Mouse (Mus musculus): ENCODE results near the gene Hoxa11.

Gene Hoxa11

GRCm38 (mm10) chr6:52245757-52246142 is at the start of gene Hoxa11:
Hoxa11 (minus strand) TSS chr6:52245810.
- DNase-seq: no peak

GRCm38 (mm10) chr6:52294616-52295015 is 49.0 kb upstream of the Hoxa11 start:
- DNase-seq: no peak

- DNase-seq: no peak
These were observed 46.7 kb upstream of the Hoxa11 start for GRCm38 (mm10) chr6:52292328-52292727.

- no peak for DNase-seq
These were observed 45.6 kb upstream of the Hoxa11 start for GRCm38 (mm10) chr6:52291021-52291860.

GRCm38 (mm10) chr6:52290186-52290585 is 44.6 kb upstream of the Hoxa11 start:
- DNase-seq: no peak

GRCm38 (mm10) chr6:52283896-52284295 is 38.3 kb upstream of the Hoxa11 start:
- no peak for DNase-seq

- no peak for DNase-seq
These were observed 35.5 kb upstream of the Hoxa11 start for GRCm38 (mm10) chr6:52281084-52281483.

GRCm38 (mm10) chr6:52276920-52277319 is 31.3 kb upstream of the Hoxa11 start:
- DNase-seq: no peak

- DNase-seq: no peak
These were observed 30.8 kb upstream of the Hoxa11 start for GRCm38 (mm10) chr6:52276382-52276781.

GRCm38 (mm10) chr6:52275563-52276280 is 30.1 kb upstream of the Hoxa11 start:
- DNase-seq: no peak

GRCm38 (mm10) chr6:52274576-52274975 is 29.0 kb upstream of the Hoxa11 start:
- DNase-seq: no peak

GRCm38 (mm10) chr6:52273656-52274280 is 28.2 kb upstream of the Hoxa11 start:
- no peak for DNase-seq

GRCm38 (mm10) chr6:52272766-52273655 is 27.4 kb upstream of the Hoxa11 start:
- DNase-seq: no peak

- DNase-seq: peak; percentile 65
These were observed 25.2 kb upstream of the Hoxa11 start for GRCm38 (mm10) chr6:52270494-52271480.

GRCm38 (mm10) chr6:52268756-52269155 is 23.1 kb upstream of the Hoxa11 start:
- DNase-seq: no peak

GRCm38 (mm10) chr6:52268341-52268740 is 22.7 kb upstream of the Hoxa11 start:
- DNase-seq: no peak

GRCm38 (mm10) chr6:52267691-52268090 is 22.1 kb upstream of the Hoxa11 start:
- no peak for DNase-seq

- no peak for DNase-seq
These were observed 21.6 kb upstream of the Hoxa11 start for GRCm38 (mm10) chr6:52267221-52267620.

GRCm38 (mm10) chr6:52266666-52266985 is 21.0 kb upstream of the Hoxa11 start:
- no peak for DNase-seq

- DNase-seq: peak; percentile 26
These were observed 20.5 kb upstream of the Hoxa11 start for GRCm38 (mm10) chr6:52265913-52266665.

Measured in kidney, adult 18-20 months (tissue).